8 mouse cellular contexts compared by ENCODE assay signal in genomic region chr2:106002835-106003739, GRCm38 (mm10). TPM values are rescaled to one million over a fixed set of nuclear protein-coding genes. Genes with fewer than 3 reads are reported as not detected.
A peak's percentile ranks its signal among the peaks of the same experiment; 100 is the strongest.
DNase-seq lines count a peak whose midpoint lies in the region; ATAC-seq and TF ChIP-seq lines count a peak whose summit lies in the region.

Gene Dnajc24 (minus strand): TSS chr2:106003549.

- peak within 1 kb of the TSS; percentile 90 for H3K4me3 ChIP-seq in forebrain, embryonic 10.5 days
- H3K4me3 ChIP-seq in heart, embryonic 15.5 days: peak within 1 kb of the TSS; percentile 86
- H3K4me3 ChIP-seq in liver, embryonic 14.5 days (ENCODE audit: insufficient read depth in 1 of 2, low read depth in 2 of 2, low read length in 2 of 2): peak within 1 kb of the TSS; percentile 92 to 95
- peak within 1 kb of the TSS; percentile 80 for H3K4me3 ChIP-seq in neural tube, embryonic 11.5 days (ENCODE audit: low read depth, low read length)
- H3K4me3 ChIP-seq in stomach, postnatal 0 days (ENCODE audit: low read depth, low read length): peak within 1 kb of the TSS; percentile 68

- TF ChIP-seq EP300 in liver, embryonic 14.5 days (IDR thresholded peaks at IDR 0.05; ENCODE audit: low read depth): no peak
- no peak for TF ChIP-seq EP300 in stomach, postnatal 0 days (optimal IDR thresholded peaks at IDR 0.05)

- H3K9me3 ChIP-seq in forebrain, embryonic 10.5 days: no peaks in the 10 kb centered on the region
- no peaks in the 10 kb centered on the region for H3K9me3 ChIP-seq in heart, embryonic 15.5 days (replicated peaks)
- H3K9me3 ChIP-seq in liver, embryonic 14.5 days (ENCODE audit: control insufficient read depth, low read length): no peaks in the 10 kb centered on the region
- H3K9me3 ChIP-seq in neural tube, embryonic 11.5 days (ENCODE audit: control insufficient read depth, low read length): no peaks in the 10 kb centered on the region
- H3K9me3 ChIP-seq in stomach, postnatal 0 days (ENCODE audit: control insufficient read depth, low read length): no peaks in the 10 kb centered on the region

- 2% methylated on average over 44 of the region's 44 CpGs for WGBS in forebrain, embryonic 10.5 days
- 2% methylated on average over 44 of the region's 44 CpGs for WGBS in heart, embryonic 15.5 days
- WGBS in liver, embryonic 14.5 days (ENCODE audit: insufficient replicate concordance): 2% methylated on average over 44 of the region's 44 CpGs
- WGBS in neural tube, embryonic 11.5 days: 1% methylated on average over 44 of the region's 44 CpGs
- 2% methylated on average over 44 of the region's 44 CpGs for WGBS in stomach, postnatal 0 days

- TF ChIP-seq CTCF in liver, embryonic 14.5 days (IDR thresholded peaks at IDR 0.05; ENCODE audit: low read depth): 0 out of 2 replicates have a peak, but pooled peaks have one; percentile 27
- TF ChIP-seq CTCF in stomach, postnatal 0 days (IDR thresholded peaks at IDR 0.05; ENCODE audit: low read depth): peak; percentile 44

- DNase-seq in CD8-positive naive resting alpha-beta T cell, adult 2 months (ENCODE audit: low read depth in 2 of 2, low spot score in 2 of 2): peak; percentile 84 to 88
- DNase-seq in c-Kit-positive CD71-negative TER-119-negative erythroid progenitor cells, embryonic 14.5 days (ENCODE audit: low read depth): peak; percentile 83
- peak; percentile 94 for DNase-seq in forebrain, embryonic 10.5 days (ENCODE audit: extremely low spot score, low spot score)
- peak; percentile 90 to 92 for DNase-seq in kidney, postnatal 25 days
- peak; percentile 80 to 88 (median 82) for DNase-seq in liver, embryonic 14.5 days (ENCODE audit: low read depth in 3 of 3, low spot score in 3 of 3)
- DNase-seq in neural tube, embryonic 11.5 days (ENCODE audit: low spot score): peak; percentile 94
- peak; percentile 91 for DNase-seq in stomach, postnatal 0 days (ENCODE audit: low spot score)

- H3K27me3 ChIP-seq in forebrain, embryonic 10.5 days (ENCODE audit: poor library complexity, severe bottlenecking): no peaks in the 10 kb centered on the region
- no peaks in the 10 kb centered on the region for H3K27me3 ChIP-seq in heart, embryonic 15.5 days
- no peaks in the 10 kb centered on the region for H3K27me3 ChIP-seq in liver, embryonic 14.5 days (ENCODE audit: control insufficient read depth, insufficient read depth, low read length)
- no peaks in the 10 kb centered on the region for H3K27me3 ChIP-seq in neural tube, embryonic 11.5 days (ENCODE audit: control insufficient read depth, insufficient read depth, low read length)
- H3K27me3 ChIP-seq in stomach, postnatal 0 days (ENCODE audit: control insufficient read depth, insufficient read depth, low read length): no peaks in the 10 kb centered on the region

- ATAC-seq in heart, embryonic 15.5 days (replicated peaks; ENCODE audit: insufficient number of reproducible peaks, insufficient read depth, low FRiP score, low read depth): peak; percentile 92
- ATAC-seq in liver, embryonic 14.5 days (ENCODE audit: insufficient read depth): peak; percentile 97
- ATAC-seq in neural tube, embryonic 11.5 days (ENCODE audit: insufficient read depth, low FRiP score, low TSS enrichment): peak; percentile 97
- peak; percentile 99 for ATAC-seq in stomach, postnatal 0 days (ENCODE audit: low FRiP score, low TSS enrichment)

- H3K4me1 ChIP-seq in forebrain, embryonic 10.5 days: peaks cover 14% of the 10 kb centered on the region
- H3K4me1 ChIP-seq in heart, embryonic 15.5 days (replicated peaks): peaks cover 4% of the 10 kb centered on the region; the same call in 1 of the 2 replicates
- no peaks in the 10 kb centered on the region for H3K4me1 ChIP-seq in liver, embryonic 14.5 days (replicated peaks; ENCODE audit: control insufficient read depth in 2 of 2, insufficient read depth in 2 of 2, low read length in 1 of 2)
- H3K4me1 ChIP-seq in neural tube, embryonic 11.5 days (ENCODE audit: control insufficient read depth, insufficient read depth, low read length): no peaks in the 10 kb centered on the region
- no peaks in the 10 kb centered on the region for H3K4me1 ChIP-seq in stomach, postnatal 0 days (replicated peaks; ENCODE audit: control insufficient read depth, insufficient read depth)

- H3K9ac ChIP-seq in heart, embryonic 15.5 days: peak within 1 kb of the TSS; percentile 90
- peak within 1 kb of the TSS; percentile 93 for H3K9ac ChIP-seq in liver, embryonic 14.5 days (replicated peaks)
- peak within 1 kb of the TSS; percentile 87 for H3K9ac ChIP-seq in neural tube, embryonic 11.5 days (ENCODE audit: low read length)
- H3K9ac ChIP-seq in stomach, postnatal 0 days (ENCODE audit: low read length): peak within 1 kb of the TSS; percentile 82

- H3K36me3 ChIP-seq in forebrain, embryonic 10.5 days (replicated peaks): peaks cover 8% of the 10 kb centered on the region; the same call in 1 of the 2 replicates
- no peaks in the 10 kb centered on the region for H3K36me3 ChIP-seq in heart, embryonic 15.5 days
- H3K36me3 ChIP-seq in liver, embryonic 14.5 days (replicated peaks; ENCODE audit: control insufficient read depth, insufficient read depth, low read depth): no peaks in the 10 kb centered on the region
- H3K36me3 ChIP-seq in neural tube, embryonic 11.5 days (ENCODE audit: control insufficient read depth, insufficient read depth, low read length): no peaks in the 10 kb centered on the region
- H3K36me3 ChIP-seq in stomach, postnatal 0 days (ENCODE audit: control insufficient read depth, insufficient read depth, low read length): no peaks in the 10 kb centered on the region

- H3K4me2 ChIP-seq in heart, embryonic 15.5 days: peak within 1 kb of the TSS; percentile 73
- peak within 1 kb of the TSS; percentile 84 for H3K4me2 ChIP-seq in liver, embryonic 14.5 days (ENCODE audit: low read depth)
- H3K4me2 ChIP-seq in neural tube, embryonic 11.5 days (ENCODE audit: low read depth): peak within 1 kb of the TSS; percentile 43
- H3K4me2 ChIP-seq in stomach, postnatal 0 days (replicated peaks; ENCODE audit: low read depth): peak within 1 kb of the TSS; percentile 62

- H3K27ac ChIP-seq in forebrain, embryonic 10.5 days: peak within 1 kb of the TSS; percentile 92
- H3K27ac ChIP-seq in heart, embryonic 15.5 days: peak within 1 kb of the TSS; percentile 80
- peak within 1 kb of the TSS; percentile 44 for H3K27ac ChIP-seq in liver, embryonic 14.5 days
- 0 out of 2 replicates have a peak within 1 kb of the TSS, but pooled peaks have one; percentile 60 for H3K27ac ChIP-seq in neural tube, embryonic 11.5 days (ENCODE audit: low read depth, low read length)
- H3K27ac ChIP-seq in stomach, postnatal 0 days (replicated peaks): peak within 1 kb of the TSS; percentile 82

RNA-seq across cellular contexts. Expression of gene Dnajc24, which starts in this region (rescaled TPM):
- 60.7 TPM in 2 replicates for polyA plus RNA-seq in forebrain, embryonic 10.5 days (2016; fragmentation: Nextera tagmentation; extraction: Ambion mirVana)
- 29.2 and 32.1 TPM in 2 replicates for polyA plus RNA-seq in heart, embryonic 15.5 days (2015; fragmentation: Nextera tagmentation; extraction: Ambion mirVana)
- polyA plus RNA-seq in liver, embryonic 14.5 days (2012; rRNA removed): 6.0 and 12.8 TPM in 2 replicates
- 18.8 and 22.6 TPM in 2 replicates for polyA plus RNA-seq in liver, embryonic 14.5 days (2014; fragmentation: Nextera tagmentation; extraction: Ambion mirVana)
- polyA plus RNA-seq in neural tube, embryonic 11.5 days (2014; fragmentation: Nextera tagmentation; extraction: Ambion mirVana): 46.7 and 48.4 TPM in 2 replicates
- 24.9 TPM in 2 replicates for polyA plus RNA-seq in stomach, postnatal 0 days (2015; fragmentation: Nextera tagmentation; extraction: Ambion mirVana)

Comparison
In these comparisons a context has a peak if more than half of its experiments do, and no peak if none do; other contexts are left out.
1. Peak in every context shown above with its lines: DNase-seq, ATAC-seq, H3K4me3 ChIP-seq and H3K27ac ChIP-seq.